Mouse (Mus musculus): ENCODE data around the gene Capn2.

Capn2 gene

DNA sequence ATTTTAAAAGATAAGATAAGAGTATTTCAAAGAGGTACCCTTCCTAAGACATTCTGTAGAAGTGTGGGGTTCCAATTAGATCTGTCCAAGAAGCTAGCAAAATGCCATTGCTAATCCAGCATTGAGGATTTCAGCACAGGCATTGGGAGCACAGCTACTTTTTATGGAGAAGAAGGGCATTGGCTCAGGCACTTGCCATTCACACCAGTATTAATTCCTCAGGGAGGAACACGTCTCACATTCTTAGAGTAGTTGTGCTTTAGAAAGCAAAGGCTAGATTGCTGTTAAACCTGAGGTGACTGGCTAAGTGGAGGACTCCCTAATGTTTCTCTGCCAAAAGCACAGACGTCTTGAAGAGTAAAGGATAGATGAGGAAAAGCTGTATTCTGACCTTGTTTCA lies 91.0 kb downstream of the Capn2 start:
- in situ Hi-C loops (cut with MboI, MseI) = no loop called here

DNA sequence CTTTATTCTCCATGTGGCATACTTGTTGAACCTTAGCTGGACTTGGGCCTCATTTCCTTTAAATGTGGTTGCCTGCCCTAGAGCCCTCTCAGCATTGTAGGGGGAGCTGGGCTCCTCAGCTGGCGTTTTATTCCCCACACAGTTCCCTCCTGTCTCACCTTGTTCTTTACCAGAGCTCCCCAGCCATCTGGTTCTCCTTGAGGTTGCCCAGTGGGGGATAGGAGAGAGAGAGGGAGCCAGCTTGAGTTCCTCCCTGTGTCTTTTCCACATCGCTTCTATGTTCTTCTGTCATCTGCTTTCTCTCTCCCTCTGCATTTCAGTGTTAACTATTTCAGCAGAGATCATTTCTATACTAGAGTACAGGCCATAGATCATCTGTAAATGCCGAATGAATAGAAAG lies 92.2 kb downstream of the Capn2 start:
- in situ Hi-C loops (cut with MboI, MseI) = no loop called here

DNA sequence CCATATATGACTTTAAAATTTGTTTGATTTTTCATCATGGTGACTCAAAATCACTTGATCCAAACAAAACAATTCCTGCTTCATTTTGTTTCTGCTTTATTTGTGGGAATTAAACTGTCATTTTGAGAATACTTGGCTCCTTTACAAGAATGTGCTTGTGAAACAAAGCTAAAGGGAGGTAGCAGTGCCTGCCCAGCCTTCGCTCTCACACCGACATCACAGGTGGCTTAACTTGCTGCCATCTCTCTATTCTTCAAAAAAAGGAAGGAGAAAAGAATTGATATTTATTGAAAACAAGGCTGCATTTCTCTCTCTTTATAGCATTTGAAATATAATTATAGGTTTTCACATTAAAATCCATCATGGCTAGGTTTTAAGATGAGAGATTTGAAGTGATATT lies 93.1 kb downstream of the Capn2 start:
- in situ Hi-C loops (cut with MboI, MseI) = no loop called here

DNA sequence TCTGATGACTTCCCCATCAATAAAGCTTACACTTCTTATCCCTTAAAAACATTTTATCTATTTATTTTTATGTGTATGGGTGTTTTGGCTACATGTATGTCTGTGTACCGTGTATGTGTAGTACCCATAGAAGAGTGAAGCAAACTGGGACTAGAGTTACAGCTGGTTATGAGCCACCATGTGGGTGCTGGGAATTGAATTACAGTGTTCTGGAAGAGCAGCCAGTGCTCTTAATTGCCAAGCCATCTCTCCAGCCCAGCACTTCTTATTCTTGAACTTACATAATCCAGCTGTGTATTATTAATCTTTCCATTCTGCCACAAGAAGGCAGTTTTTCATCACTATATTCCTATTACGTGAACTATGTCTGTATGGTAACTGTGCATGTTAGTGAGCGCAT lies 97.9 kb downstream of the Capn2 start:
- in situ Hi-C loops (cut with MboI, MseI) = no loop called here
